Mouse (Mus musculus) brain, embryonic 14.5 days (tissue): ENCODE measurements at regions not wholly inside any gene's neighbourhood (a gene's known extent, or its start where the extent isn't known, plus 50 kb on each side); places are given as distances from the start of the nearest gene placed in this dataset.

Experiments
- CTCF ChIP-seq: fragments of 200-500 bp; IDR thresholded peaks from 2 replicates; pipeline ENCODE4 v1.5.1; 2012; ENCODE audit warnings: inconsistent platforms, mild to moderate bottlenecking, moderate library complexity, borderline replicate concordance; ENCODE audit not compliant: insufficient read depth, insufficient read length; ENCODE audit errors: extremely low read depth
- POLR2A ChIP-seq: fragments of 200-500 bp; IDR thresholded peaks from 2 replicates; pipeline ENCODE4 v1.6.1; 2012; ENCODE audit warnings: mild to moderate bottlenecking, inconsistent platforms, borderline replicate concordance; ENCODE audit not compliant: poor library complexity, insufficient read depth, insufficient read length, severe bottlenecking; ENCODE audit errors: extremely low read depth

- TF ChIP-seq POLR2A (no peak), CTCF (no peak)
Measured at GRCm38 (mm10) chrX:42393836-42394556, 95.5 kb upstream of the Tex13c2 start.
